Mouse (Mus musculus) megakaryocyte, adult 5-6 weeks (primary cell): Measurements from ENCODE around the gene Adam12. TPM values are rescaled to one million over a fixed set of nuclear protein-coding genes. Genes with fewer than 3 reads are reported as not detected.

Experiments used
- ATAC-seq: 2 replicates; pipeline ENCODE4 v1.8.0; 2016; ENCODE audit warnings: mild to moderate bottlenecking, inconsistent platforms; ENCODE audit not compliant: poor library complexity, severe bottlenecking
- total RNA-seq, 2 experiments: library from RNA; stranded (forward) in 1 of 2; stranded (reverse) in 1 of 2; fragments of 153-499, 151-499 nt in 1 of 2; fragments of 221-1000, 200-1000 nt in 1 of 2; gene quantifications; 2 replicates each; pipeline versions ENCODE4 v1.2.3 to v1.2.4; 2015 to 2017

Gene Adam12
- total RNA-seq, 2 experiments from 2014 or later, result 0.26 TPM; not detected in 1

DNA sequence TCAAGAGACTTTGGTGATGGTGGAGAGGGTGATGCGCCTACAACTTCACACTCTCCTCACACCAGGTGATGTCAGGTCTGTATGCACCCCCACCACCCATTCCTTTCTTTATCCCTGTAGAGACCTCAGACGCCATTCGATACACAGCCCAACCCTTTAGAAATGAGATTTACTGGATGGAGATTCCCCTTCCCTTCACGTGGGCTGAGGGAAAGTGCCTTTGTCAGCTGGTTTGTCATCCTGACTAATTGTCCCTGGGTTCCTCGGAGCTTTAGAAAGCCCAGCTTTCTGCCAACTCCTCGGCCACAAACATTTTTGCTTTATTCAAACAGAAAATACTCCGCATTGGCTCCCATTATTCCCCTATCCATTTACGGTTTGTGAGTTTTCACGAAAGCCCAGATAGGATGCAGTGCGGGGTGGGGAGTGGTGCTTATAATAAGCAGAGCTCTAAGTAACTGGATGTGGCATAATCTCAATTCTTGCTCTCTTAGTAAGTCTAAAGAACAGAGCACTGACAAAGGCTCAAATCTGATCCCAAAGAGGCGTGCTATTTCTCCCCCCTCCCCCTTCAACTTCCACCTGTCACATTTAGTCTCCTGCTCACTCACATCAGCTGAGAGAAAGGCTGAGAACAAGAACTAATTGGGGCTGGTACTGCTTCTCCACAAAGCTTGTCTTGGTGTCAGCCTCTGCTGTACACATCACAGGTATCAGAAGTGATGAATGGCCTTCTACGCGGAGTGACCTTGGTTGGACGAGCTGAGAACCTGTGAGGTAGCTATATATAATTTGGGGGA lies 143.2 kb downstream of the Adam12 start:
- no peak for ATAC-seq

DNA sequence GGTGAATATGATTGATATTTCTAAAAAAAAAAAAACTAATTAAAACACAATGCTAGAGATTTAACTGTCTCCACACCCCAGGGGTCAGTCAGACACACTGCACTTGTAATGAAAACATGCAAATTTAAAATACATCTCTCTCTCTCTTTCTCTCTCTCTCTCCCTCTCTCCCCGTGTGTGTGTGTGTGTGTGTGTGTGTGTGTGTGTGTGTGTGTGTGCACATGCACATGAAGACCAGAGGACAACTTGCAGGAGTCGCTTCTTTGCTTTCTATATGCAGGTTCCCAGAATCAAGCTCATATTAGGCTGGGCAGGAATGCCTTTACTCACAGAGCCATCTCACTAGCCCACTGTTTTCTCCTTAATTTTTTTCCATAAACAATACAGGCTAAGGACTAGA lies 146.6 kb downstream of the Adam12 start:
- no peak for ATAC-seq

DNA sequence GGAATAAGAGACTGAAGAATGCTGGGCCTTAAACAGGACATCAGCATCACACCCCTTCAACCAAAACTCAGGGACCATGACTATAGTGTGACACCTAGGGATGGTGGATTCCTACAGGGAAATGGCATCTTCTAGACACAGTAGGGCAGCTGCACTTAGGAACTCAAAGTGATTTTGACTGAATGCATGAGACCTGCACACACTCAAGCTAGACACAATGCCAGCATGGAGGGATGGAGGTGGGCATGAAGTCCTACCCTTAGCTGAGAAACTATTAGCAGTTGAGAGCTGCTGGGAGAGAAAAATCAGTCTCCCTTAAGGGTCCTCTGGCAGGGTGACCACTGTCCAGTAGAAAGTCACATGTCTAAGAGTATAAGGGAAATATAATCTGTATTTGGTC lies 147.0 kb downstream of the Adam12 start:
- no peak for ATAC-seq

DNA sequence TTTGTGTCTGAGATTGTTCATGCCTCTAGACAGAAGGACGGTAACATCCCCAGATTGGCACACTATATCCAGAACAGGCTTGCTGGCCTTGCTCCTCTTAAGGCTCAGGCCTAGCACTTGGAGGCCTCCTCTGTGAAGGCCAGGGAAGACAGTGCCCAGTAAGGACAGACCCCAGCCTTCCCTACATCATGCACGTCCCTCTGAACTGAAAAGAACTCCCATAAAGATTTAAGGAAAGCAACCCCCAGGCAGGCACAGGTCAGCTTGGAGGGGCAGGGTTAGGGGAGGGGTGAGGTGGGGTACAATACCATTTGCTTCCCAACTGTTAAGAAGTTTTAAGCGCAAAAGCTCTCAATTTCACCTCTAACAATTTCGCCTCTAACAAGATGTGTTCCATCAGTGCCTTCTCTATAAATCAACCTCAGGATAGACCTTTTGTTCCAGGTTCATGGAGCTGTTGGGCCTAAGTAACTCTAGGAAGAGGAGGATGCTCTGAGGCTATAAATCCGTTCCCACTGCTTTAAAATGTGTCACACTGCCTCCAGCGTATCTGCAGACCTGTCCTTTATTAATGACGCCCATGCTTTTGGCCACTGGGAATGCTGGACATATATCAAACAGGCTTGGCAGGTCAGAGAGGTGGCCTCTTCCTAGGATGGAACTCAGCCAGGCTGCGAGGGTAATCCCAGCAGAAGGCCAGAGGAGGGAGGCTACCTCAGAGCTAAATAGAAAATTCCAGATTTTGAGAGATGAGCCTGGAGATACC lies 150.5 kb downstream of the Adam12 start:
- no peak for ATAC-seq

DNA sequence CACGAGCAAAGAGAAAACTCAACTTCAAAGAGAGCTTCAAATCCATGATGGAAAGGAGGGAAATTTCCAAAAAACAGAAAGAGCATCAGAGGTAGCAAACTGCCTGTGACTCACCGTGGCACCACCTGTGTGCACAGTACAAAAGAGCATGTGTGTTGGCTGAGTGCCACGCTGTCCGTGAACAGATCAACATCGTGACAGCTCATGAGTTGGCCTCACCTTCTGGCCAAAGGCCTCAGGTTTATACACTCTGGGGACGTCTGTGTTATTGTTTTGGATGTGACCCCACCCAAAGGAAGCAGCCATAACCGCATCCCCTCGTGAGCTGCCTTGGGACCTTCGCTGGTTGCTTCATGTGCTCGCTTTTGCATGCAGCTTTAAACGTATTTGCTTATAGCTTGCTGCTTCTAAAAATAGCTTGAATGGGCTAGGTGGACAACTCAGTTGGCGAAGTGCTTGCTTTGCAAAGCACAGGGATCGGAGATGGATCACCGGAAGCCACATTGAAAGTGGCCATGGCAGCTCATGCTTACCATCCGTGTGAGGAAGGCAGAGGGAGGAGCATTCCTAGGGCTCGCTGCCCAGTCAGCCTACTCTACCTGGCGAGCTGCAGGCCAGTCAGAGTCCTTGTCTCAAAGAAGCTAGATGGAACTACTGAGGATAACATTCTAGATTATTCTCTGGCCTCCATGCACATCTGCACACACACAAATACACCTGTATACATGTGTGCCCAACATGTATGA lies 151.8 kb downstream of the Adam12 start:
- ATAC-seq, result no peak

DNA sequence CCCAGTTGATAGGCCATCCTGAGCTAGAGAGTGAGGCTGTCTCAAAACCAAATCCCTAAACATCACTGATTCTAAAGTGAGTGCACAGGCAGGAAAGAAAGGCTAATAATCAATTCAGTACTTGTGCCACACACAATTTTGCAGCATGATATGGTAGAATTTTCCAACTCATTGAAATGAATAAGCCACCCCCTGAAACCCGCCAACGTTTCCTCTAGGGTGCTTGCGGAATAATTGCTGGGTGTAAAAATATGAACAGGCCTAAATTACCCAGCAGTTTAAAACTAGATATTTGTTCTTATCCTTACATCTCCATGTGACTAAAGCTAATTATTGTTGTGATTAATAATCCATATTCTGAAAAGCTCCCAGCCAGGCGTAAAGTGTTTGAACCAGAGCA lies 154.3 kb downstream of the Adam12 start:
- ATAC-seq, result no peak

DNA sequence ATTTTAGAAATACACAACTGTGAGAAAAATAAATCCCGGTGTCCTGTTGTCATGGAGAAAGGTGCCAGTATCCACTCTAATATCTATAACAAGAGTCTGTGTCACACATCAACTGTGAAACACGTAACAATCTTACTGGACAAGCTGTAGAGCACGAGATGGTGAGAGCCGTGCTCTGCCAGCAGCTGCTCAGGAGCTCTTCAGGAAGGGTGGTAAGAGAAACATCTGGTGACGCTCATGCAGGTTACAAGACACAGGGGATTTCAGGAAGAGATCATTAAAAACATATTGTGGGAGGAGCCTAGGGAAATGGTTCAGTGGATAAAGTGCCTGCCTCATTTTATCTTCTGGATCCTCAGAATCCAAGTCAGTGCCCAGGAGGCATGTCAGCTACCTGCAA lies 158.9 kb downstream of the Adam12 start:
- no peak for ATAC-seq

DNA sequence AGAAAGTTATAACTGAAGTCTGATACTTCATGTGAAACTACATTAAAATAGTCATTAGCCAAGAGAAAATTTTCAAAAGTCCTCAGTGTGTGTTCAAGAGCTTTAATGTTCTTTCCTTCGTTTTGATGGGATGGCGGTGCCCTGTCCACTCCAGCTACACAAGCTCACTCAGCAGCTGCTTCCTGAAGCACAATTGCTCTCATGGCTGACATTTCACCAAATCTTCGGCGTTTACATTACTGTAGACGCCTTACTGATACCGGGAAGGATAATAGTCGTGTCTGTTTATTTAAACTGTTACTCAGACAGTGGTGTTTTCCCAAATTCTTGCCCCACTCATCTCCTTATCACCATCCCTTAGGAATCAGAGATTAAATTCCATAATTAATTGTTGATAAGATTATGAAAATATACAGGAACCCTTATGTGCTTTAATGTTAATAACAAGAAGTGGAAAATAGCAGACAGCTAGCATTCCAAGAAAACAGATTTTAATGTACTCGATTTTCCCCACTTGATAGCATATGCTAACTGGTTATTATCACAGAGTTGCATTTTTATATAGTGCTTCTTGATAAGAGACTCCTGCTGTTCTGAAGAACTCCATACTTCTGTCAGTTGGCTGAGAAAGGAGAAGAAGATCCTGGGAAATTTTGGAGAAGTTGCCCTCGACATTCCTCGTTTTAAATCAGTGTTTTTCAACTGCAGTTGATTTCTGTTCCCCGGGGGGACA lies 160.6 kb downstream of the Adam12 start:
- ATAC-seq, result no peak

DNA sequence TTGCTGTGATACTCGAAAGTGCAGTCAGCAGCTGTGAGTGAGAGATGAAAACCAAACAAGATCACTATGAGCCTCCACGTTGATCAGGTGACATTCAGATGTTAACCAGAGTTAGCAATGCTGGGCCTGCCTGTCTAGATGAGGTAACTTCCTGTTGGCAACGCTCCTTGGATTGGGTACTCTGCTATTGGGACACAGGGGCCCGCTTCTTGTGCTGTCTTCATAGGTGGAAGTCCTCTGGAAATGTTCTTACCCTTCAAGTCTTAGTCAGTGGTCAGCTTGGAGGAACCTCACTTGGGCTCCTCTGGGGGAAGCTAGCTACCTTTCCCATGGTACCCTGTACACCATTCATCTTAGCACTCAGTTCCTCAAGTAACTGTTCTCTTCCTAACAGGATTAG lies 169.3 kb downstream of the Adam12 start:
- ATAC-seq, result peak; percentile 97

DNA sequence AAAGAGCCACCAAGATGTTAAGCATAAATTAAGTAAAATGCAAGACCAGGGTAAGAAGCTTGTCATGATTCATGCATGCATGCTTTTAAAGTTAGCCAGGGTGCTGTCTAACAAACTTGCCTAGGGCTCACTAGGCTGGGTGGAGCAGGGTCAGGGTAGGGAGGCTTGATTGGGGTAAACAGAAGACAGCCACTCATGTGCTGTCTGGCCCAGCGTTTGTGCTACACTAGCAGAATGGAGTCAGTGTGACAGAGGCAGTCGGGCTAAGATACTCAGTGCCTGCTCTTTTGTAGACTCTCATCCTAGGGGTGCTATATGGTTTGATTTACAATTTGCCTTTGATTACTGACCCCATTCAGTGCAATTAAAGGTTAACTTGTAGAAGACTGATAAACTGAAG lies 179.5 kb downstream of the Adam12 start:
- ATAC-seq, result no peak

DNA sequence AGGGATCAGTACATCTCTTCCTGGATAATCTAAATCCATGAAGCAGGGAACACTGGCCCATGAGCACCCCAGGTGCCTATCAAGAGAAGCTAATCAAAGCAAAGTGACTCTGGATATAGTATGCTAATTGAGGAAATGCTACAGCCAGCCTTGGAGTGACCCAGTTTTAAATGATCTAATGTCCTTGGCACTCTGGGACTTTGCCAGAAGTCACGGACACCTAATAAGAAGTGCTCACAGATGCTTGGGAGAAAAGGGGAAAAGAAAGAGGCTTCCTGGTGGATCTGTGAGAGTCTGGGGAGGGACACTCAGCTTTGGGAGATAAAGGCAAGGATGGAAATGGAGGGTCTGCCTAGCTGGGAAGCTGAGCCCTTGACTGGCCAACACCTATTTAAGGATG lies 181.6 kb downstream of the Adam12 start:
- ATAC-seq, result no peak

DNA sequence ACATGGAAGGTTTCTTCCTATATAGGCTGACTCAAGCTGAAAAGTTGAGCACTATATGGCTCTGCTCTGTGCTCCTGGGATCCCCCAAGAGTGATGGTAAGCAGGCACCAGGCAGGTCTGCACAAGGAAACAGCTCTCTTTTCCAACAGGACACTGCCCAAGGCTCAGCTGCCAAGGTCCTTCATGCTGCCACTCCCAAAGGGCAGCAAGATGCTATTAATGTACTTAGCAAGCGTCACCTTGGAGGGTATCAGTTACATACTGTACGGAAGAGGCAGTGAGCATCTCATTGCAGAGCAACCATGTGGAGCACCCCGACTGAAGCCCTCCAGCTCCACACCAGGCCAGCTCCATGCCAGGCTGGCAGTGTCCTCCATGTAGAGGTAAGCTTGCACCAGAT lies 185.6 kb downstream of the Adam12 start:
- ATAC-seq, result no peak

DNA sequence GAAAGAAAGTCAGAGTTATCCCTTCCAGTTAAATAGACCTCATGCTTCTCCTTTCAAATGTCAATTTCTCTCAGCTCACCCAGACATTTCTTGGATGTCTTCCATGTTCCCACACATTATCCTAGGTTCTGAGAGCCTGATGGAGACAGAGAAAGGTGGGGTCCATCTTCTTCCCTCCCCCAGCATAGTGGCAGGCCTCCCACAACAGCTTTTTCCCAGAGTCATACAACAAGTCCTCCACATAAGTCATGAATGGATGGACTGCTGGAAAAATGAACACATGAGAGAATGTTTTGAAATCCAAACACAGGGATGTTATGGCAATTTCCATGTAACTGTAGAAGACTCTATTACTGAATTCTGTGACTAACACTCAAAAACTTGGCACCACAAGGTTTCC lies 188.4 kb downstream of the Adam12 start:
- ATAC-seq, result no peak

DNA sequence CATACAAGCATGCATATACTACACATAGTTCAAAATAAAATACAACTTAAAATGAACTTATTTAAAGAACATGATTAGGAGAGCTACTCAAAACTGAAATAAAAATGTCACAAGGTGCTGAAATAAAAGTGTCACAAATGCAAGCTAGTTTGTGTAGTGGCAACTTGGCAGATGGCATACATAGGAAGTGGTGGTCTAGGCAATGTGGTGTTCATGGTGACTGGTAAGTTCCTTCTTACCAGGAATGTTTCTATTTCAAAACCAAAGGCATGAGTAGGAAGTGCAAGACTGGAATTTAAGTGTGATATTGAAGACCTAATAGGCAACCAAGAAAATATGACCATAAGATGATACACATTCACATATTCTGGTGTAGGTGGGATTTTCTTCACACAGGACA lies 189.3 kb downstream of the Adam12 start:
- ATAC-seq, result 0 out of 2 replicates have a peak, but pooled peaks have one; percentile 34

DNA sequence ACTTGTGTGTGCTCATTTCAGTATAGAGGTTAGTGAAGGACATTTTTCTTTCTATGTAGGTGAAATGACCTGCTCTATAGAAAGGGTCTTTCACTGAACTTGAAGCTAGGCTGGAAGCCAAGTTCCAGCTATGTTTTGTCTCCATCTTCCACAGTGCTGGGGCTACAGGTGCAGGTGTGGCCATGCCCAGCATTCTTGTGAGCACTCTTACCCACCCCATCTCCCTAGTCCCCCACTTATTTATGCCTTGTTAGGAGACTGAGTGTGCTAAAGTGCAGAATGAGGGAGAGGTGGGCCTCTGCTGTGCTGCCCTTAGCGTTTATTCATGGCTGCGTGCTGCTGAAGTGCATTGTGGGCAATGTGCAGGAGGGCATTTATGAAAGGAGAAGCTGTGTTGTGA lies 198.0 kb downstream of the Adam12 start:
- ATAC-seq, result no peak

DNA sequence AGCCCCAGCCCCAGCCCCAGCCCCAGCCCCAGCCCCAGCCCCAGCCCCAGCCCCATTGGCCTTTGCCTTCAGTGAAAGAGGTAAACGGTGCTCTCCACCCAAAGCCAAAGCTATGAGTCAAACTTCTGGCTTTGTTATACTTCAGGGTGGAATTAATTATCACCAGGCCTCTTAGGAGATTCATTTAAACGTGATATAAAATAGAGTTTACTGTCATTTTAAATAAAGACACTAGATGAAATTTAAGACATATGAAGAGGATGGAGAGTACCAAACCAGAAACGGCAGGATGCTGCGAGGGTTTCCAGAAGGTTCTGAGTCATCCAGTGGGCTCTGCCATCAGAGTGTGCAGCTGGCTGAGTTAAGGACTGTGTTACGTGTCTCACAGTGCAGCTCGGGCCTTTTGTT lies 199.0 kb downstream of the Adam12 start:
- ATAC-seq, result no peak

DNA sequence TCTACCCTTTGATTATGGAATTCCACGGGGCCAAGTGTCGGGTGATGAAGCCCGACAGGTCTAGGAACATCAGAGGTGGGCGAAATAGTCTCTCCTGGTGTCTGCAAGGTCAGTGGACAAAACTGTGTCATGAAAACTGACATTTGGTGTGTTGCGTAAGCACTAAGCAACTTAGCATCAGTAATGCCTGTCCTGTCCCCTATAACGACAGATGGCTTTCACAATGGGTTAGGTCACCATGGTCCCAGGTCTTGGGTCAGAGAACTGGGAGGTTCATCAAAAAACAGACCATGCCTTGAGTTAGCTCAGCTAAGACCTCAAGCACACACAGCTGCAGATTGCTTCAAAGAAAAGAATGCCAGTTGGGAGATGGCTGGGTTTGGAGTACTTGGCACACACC lies 200.2 kb downstream of the Adam12 start:
- peak; percentile 23; the same call in 1 of the 2 replicates for ATAC-seq

DNA sequence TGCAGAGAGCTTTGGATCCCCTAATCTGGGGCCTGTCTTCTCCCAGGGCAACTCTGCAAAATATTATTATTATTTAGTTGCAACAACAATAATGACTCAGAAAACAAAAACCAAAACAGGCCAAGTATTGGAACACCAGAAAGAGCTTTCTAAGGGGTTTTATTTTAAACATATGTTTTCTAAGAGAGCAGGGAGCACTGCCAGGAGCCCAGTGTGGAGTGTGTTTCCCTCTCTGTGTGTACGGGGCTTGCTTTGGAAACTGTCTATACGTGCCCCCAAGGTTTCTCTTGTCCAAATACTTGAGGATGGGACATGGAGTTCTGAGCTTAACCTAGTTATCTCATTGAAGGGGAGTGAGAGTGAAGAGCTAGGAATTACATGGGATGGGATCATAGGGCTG lies 200.7 kb downstream of the Adam12 start:
- ATAC-seq, result no peak

DNA sequence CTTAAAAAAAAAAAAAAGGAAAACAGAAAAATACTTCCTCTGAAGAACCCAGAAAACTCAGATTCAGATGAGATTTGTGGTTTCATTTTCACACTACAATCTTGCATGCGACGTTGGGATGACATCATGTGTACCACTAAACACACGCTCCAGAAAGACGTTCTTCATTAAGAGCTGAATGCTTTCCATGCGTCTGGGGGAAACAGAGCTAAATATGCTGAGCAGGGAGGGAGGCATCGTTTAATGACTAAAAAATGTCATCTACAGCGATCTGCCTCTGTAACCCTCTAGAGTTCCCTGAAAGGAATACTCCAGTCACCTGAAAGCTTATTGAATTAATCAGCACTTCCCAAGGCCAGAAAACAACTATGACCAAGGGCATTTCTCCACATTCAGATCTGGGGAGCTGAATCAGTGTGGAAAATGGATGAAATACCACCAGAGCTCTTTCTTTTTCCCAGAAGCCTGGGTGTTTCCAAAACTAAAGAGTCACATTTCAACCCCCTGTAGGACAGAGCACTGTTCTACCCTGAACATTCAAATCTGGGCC lies 203.6 kb downstream of the Adam12 start:
- no peak for ATAC-seq

DNA sequence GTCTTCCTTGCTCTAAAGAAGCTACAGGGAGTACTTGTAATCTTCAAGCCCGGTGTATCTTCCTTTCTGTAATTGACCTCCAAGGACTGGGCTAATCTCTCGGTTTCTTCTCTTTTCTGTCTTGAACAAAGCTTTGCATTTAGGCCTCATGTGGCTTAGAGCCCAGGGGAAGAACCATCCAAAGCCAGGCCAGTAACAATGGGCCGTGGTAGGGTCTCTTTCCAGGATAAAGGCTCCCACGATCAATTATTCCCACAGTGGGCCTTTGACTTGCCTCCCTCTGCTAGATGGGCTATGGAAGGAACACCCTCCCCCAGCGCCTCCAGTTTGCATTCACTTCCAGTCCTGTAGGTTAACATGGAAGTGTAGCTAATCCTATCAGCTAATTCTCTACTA lies 204.9 kb downstream of the Adam12 start:
- ATAC-seq, result no peak
